Mouse (Mus musculus) thymus, postnatal 0 days (tissue): ENCODE results near the gene Fam20b. TPM values are rescaled to one million over a fixed set of nuclear protein-coding genes. Genes with fewer than 3 reads are reported as not detected.

Source experiments
- DNase-seq: peaks from one replicate; pipeline ENCODE4 v3.0.0-alpha.2; 2015; ENCODE audit warnings: low spot score
- polyA plus RNA-seq: library from polyadenylated mRNA; unstranded; fragments of >200 nt; fragmentation: Nextera tagmentation; extraction: Ambion mirVana; gene quantifications from 2 replicates; pipeline ENCODE4 v1.2.1, GENCODE M21; 2015

The Fam20b gene
- polyA plus RNA-seq, 1 experiment from 2014 or later = 12.3 TPM

GRCm38 (mm10) chr1:156730802-156731201 lies 11.9 kb upstream of the Fam20b start:
- DNase-seq = peak; percentile 50

GRCm38 (mm10) chr1:156727234-156728108 lies 8.6 kb upstream of the Fam20b start:
- no peak for DNase-seq

GRCm38 (mm10) chr1:156722089-156722488 lies 3.2 kb upstream of the Fam20b start:
- no peak for DNase-seq

GRCm38 (mm10) chr1:156720046-156720445 lies 1.2 kb upstream of the Fam20b start:
- DNase-seq = no peak

- peak; percentile 73 for DNase-seq
Observed at GRCm38 (mm10) chr1:156718286-156718949, 468 bp downstream of the Fam20b start.

GRCm38 (mm10) chr1:156717751-156718285 lies 1.1 kb downstream of the Fam20b start:
- no peak for DNase-seq

GRCm38 (mm10) chr1:156716681-156717080 lies 2.2 kb downstream of the Fam20b start:
- DNase-seq = no peak

- peak; percentile 68 for DNase-seq
Observed at GRCm38 (mm10) chr1:156710472-156711098, 8.3 kb downstream of the Fam20b start.

- no peak for DNase-seq
Observed at GRCm38 (mm10) chr1:156708672-156709071, 10.2 kb downstream of the Fam20b start.

GRCm38 (mm10) chr1:156705696-156706285 lies 13.1 kb downstream of the Fam20b start:
- no peak for DNase-seq

GRCm38 (mm10) chr1:156703444-156703843 lies 15.4 kb downstream of the Fam20b start:
- no peak for DNase-seq

- DNase-seq = no peak
Observed at GRCm38 (mm10) chr1:156702151-156702550, 16.7 kb downstream of the Fam20b start.

GRCm38 (mm10) chr1:156686025-156686661 lies 32.7 kb downstream of the Fam20b start:
- DNase-seq = no peak

GRCm38 (mm10) chr1:156679599-156679998 lies 39.3 kb downstream of the Fam20b start:
- DNase-seq = no peak

GRCm38 (mm10) chr1:156677230-156677629 lies 41.7 kb downstream of the Fam20b start:
- DNase-seq = no peak

- DNase-seq = no peak
Observed at GRCm38 (mm10) chr1:156676596-156676995, 42.3 kb downstream of the Fam20b start.

- DNase-seq = peak; percentile 56
Observed at GRCm38 (mm10) chr1:156676171-156676570, 42.7 kb downstream of the Fam20b start.

GRCm38 (mm10) chr1:156674195-156675000 lies 44.5 kb downstream of the Fam20b start, which contains the start of gene Tor3a:
Tor3a (minus strand) TSS chr1:156674356.
- peak; percentile 59 for DNase-seq

- DNase-seq = peak; percentile 54
Observed at GRCm38 (mm10) chr1:156673476-156674194, 45.3 kb downstream of the Fam20b start.
